Mouse (Mus musculus) ES-E14 (cell line): ENCODE measurements around the gene Mypop. TPM values are rescaled to one million over a fixed set of nuclear protein-coding genes. Genes with fewer than 3 reads are reported as not detected.

Source experiments
- DNase-seq: peaks from one replicate; pipeline ENCODE4 v3.0.0-alpha.2; 2013; ENCODE audit warnings: low read depth, low spot score
- H3K27ac ChIP-seq: 2 replicates; pipeline ENCODE4 v1.5.1; 2012; ENCODE audit warnings: low read depth, mild to moderate bottlenecking, low read length, moderate library complexity, mixed read lengths; ENCODE audit not compliant: poor library complexity, insufficient read depth, severe bottlenecking
- H3K36me3 ChIP-seq: 2 replicates; pipeline ENCODE4 v1.6.1; 2012; ENCODE audit warnings: mild to moderate bottlenecking, low read length, moderate library complexity, mixed read lengths; ENCODE audit not compliant: control insufficient read depth, poor library complexity, insufficient read depth, severe bottlenecking
- H3K4me1 ChIP-seq, 2 experiments: fragments of 150-350 bp in 1 of 2; sonication (generic) in 1 of 2; 2 replicates each; pipeline ENCODE4 v1.6.1; 2012; ENCODE audit warnings: low read length in 2 of 2, mild to moderate bottlenecking in 1 of 2, mixed read lengths in 1 of 2; ENCODE audit not compliant: control insufficient read depth in 2 of 2, insufficient read depth in 2 of 2, poor library complexity in 1 of 2
- H3K4me3 ChIP-seq, 2 experiments: fragments of 150-350 bp in 1 of 2; sonication (generic) in 1 of 2; 2 replicates each; pipeline ENCODE4 v1.5.1; 2012; ENCODE audit warnings: low read length in 2 of 2, low read depth in 1 of 2, mild to moderate bottlenecking in 1 of 2, mixed read lengths in 1 of 2; ENCODE audit not compliant: insufficient read depth in 1 of 2, poor library complexity in 1 of 2, severe bottlenecking in 1 of 2
- H3K9ac ChIP-seq: 2 replicates; pipeline ENCODE4 v1.6.1; 2012; ENCODE audit warnings: low read depth, mild to moderate bottlenecking, low read length, mixed read lengths; ENCODE audit not compliant: poor library complexity, insufficient read depth, severe bottlenecking
- H3K9me3 ChIP-seq: fragments of 150-350 bp; sonication (generic); 2 replicates; pipeline ENCODE4 v1.6.1; 2012; ENCODE audit warnings: low read depth, mild to moderate bottlenecking, low read length; ENCODE audit not compliant: control insufficient read depth, insufficient read depth
- CHD2 ChIP-seq: IDR thresholded peaks from 2 replicates; pipeline ENCODE4 v1.6.1; 2014; ENCODE audit warnings: mild to moderate bottlenecking, low read depth, low read length, inconsistent platforms
- HCFC1 ChIP-seq: IDR thresholded peaks from 2 replicates; pipeline ENCODE4 v1.6.1; 2012; ENCODE audit warnings: low read length, inconsistent platforms, borderline replicate concordance; ENCODE audit not compliant: insufficient read depth
- MAFK ChIP-seq: IDR thresholded peaks from 2 replicates; pipeline ENCODE4 v1.6.1; 2014; ENCODE audit warnings: mild to moderate bottlenecking, low read depth, low read length, inconsistent platforms; ENCODE audit not compliant: insufficient read depth
- ZC3H11A ChIP-seq: IDR thresholded peaks from 2 replicates; pipeline ENCODE4 v1.6.1; 2012; ENCODE audit warnings: low read depth, mild to moderate bottlenecking, inconsistent platforms, low read length, borderline replicate concordance
- ZNF384 ChIP-seq: IDR thresholded peaks from 2 replicates; pipeline ENCODE4 v1.6.1; 2012; ENCODE audit warnings: low read depth, low read length, inconsistent platforms
- in situ Hi-C, 2 experiments: fragments of 600-800 bp; cut with MboI; formaldehyde crosslinking; loops; one replicate each; pipeline ENCODE4 v1.15.1; 2025; ENCODE audit warnings: low sequenced_read_pairs in 2 of 2, inconsistent platforms in 1 of 2; ENCODE audit not compliant: unreplicated experiment in 2 of 2
- total RNA-seq: library from RNA; depleted of rRNA; stranded (reverse); fragments of 300-350 nt; gene quantifications from 2 replicates; pipeline ENCODE4 v1.2.3, GENCODE M21; 2012; rRNA removed

Mypop gene
- total RNA-seq, 1 experiment, result 3.1 TPM

- TF ChIP-seq MAFK, result no peak
- Histone ChIP-seq H3K4me1 (peaks cover 0 to 6% of the 10 kb centered on the region in 2 experiments; a peak in 1 of 4 replicates), H3K36me3 (peaks cover 71% of the 10 kb centered on the region), H3K9ac (no peak overlapping the region), H3K4me3 (no peak overlapping the region), H3K27ac (no peak overlapping the region), H3K9me3 (no peaks in the 10 kb centered on the region)
- DNase-seq, result no peak
- in situ Hi-C loops, result no loop called here
Observed at GRCm38 (mm10) chr7:19049252-19049651, 58.2 kb downstream of the Mypop start.

- no peaks in the 10 kb centered on the region for H3K9me3 ChIP-seq
- no peak overlapping the region for H3K9ac ChIP-seq
- TF ChIP-seq ZC3H11A, result no peak
- TF ChIP-seq HCFC1, result no peak
- TF ChIP-seq ZNF384, result no peak
- no peak for TF ChIP-seq MAFK
- H3K27ac ChIP-seq, result no peak overlapping the region
- H3K4me1 ChIP-seq, result peaks cover 0 to 8% of the 10 kb centered on the region in 2 experiments; a peak in 1 of 4 replicates
- DNase-seq, result no peak
- H3K4me3 ChIP-seq, result no peak overlapping the region
- H3K36me3 ChIP-seq, result peaks cover 65% of the 10 kb centered on the region
- in situ Hi-C loops, result no loop called here
Observed at GRCm38 (mm10) chr7:19050172-19050571, 59.1 kb downstream of the Mypop start.

GRCm38 (mm10) chr7:19051161-19051560, 60.1 kb downstream of the Mypop start:
- Histone ChIP-seq H3K4me1 (peaks cover 0 to 8% of the 10 kb centered on the region in 2 experiments; a peak in 1 of 4 replicates), H3K27ac (no peak overlapping the region), H3K36me3 (peaks cover 56% of the 10 kb centered on the region), H3K4me3 (no peak overlapping the region), H3K9ac (no peak overlapping the region), H3K9me3 (no peaks in the 10 kb centered on the region)
- no peak for DNase-seq
- TF ChIP-seq MAFK (no peak), ZC3H11A (no peak), CHD2 (no peak), ZNF384 (no peak), HCFC1 (no peak)
- in situ Hi-C loops, result no loop called here

Other genes starting within 250 kb of the Mypop start
- not detected in 2 replicates for gene Psg19, start 192.7 kb upstream of the Mypop start, total RNA-seq
- not detected in 2 replicates for gene Psg17, start 169.6 kb upstream of the Mypop start, total RNA-seq
- 0.04 and 0.21 TPM in 2 replicates for gene Mill2, start 151.3 kb upstream of the Mypop start, total RNA-seq
- gene Pglyrp1, start 119.9 kb upstream of the Mypop start, total RNA-seq, result 0.89 and 1.4 TPM in 2 replicates
- gene Ccdc61, start 80.8 kb upstream of the Mypop start, total RNA-seq, result 11.8 and 19.4 TPM in 2 replicates
- gene Nova2, start 65.4 kb upstream of the Mypop start, total RNA-seq, result 0.79 and 0.80 TPM in 2 replicates
- gene Nanos2, start 3.8 kb upstream of the Mypop start, total RNA-seq, result not detected in 2 replicates
- gene Irf2bp1, start 12.8 kb downstream of the Mypop start, total RNA-seq, result 15.9 and 16.3 TPM in 2 replicates
- 1.6 and 1.7 TPM in 2 replicates for gene Foxa3, start 32.3 kb downstream of the Mypop start, total RNA-seq
- 91.5 and 105 TPM in 2 replicates for gene Sympk, start 33.1 kb downstream of the Mypop start, total RNA-seq
- gene Rsph6a, start 63.4 kb downstream of the Mypop start, total RNA-seq, result 0.94 and 2.3 TPM in 2 replicates
- gene Dmwd, start 85.0 kb downstream of the Mypop start, total RNA-seq, result 41.3 and 45.2 TPM in 2 replicates
- 32.6 and 34.1 TPM in 2 replicates for gene Dmpk, start 92.6 kb downstream of the Mypop start, total RNA-seq
- gene Six5, start 103.3 kb downstream of the Mypop start, total RNA-seq, result 2.9 and 3.0 TPM in 2 replicates
- gene Gm4969, start 127.1 kb downstream of the Mypop start, total RNA-seq, result 1.2 and 1.9 TPM in 2 replicates
- gene Fbxo46, start 128.6 kb downstream of the Mypop start, total RNA-seq, result 19.5 and 27.1 TPM in 2 replicates
- gene Qpctl, start 158.0 kb downstream of the Mypop start, total RNA-seq, result 8.1 and 11.7 TPM in 2 replicates
- gene Snrpd2, start 158.5 kb downstream of the Mypop start, total RNA-seq, result 355 and 382 TPM in 2 replicates
- 1.5 and 3.6 TPM in 2 replicates for gene Gipr, start 174.9 kb downstream of the Mypop start, total RNA-seq
- gene Eml2, start 185.2 kb downstream of the Mypop start, total RNA-seq, result 29.5 and 29.8 TPM in 2 replicates
- gene Gpr4, start 221.3 kb downstream of the Mypop start, total RNA-seq, result 3.8 TPM in 2 replicates
- 12.6 and 15.8 TPM in 2 replicates for gene Opa3, start 237.1 kb downstream of the Mypop start, total RNA-seq